Mouse (Mus musculus) kidney, embryonic 15.5 days (tissue): ENCODE measurements around the gene Rbfox2. TPM values are rescaled to one million over a fixed set of nuclear protein-coding genes. Genes with fewer than 3 reads are reported as not detected.

Experiments used
- ATAC-seq: fragments of 200-750 bp; cut with Nextera tagmentation; replicated peaks from 2 replicates; pipeline ENCODE4 v1.8.0; 2017; ENCODE audit warnings: moderate TSS enrichment; ENCODE audit not compliant: low FRiP score
- H3K27ac ChIP-seq: fragments of 300-500 bp; sonication (generic); 2 replicates; pipeline ENCODE4 v1.5.1; 2015; ENCODE audit warnings: mild to moderate bottlenecking, inconsistent platforms
- H3K27me3 ChIP-seq: fragments of 300-500 bp; sonication (generic); 2 replicates; pipeline ENCODE4 v1.6.1; 2015; ENCODE audit warnings: inconsistent platforms
- H3K36me3 ChIP-seq: fragments of 300-500 bp; sonication (generic); 2 replicates; pipeline ENCODE4 v1.6.1; 2015; ENCODE audit warnings: inconsistent platforms
- H3K4me1 ChIP-seq: fragments of 300-500 bp; sonication (generic); 2 replicates; pipeline ENCODE4 v1.6.1; 2015; ENCODE audit warnings: inconsistent platforms
- H3K4me2 ChIP-seq: fragments of 300-500 bp; sonication (generic); 2 replicates; pipeline ENCODE4 v1.6.1; 2015; ENCODE audit warnings: moderate library complexity, mild to moderate bottlenecking, inconsistent platforms
- H3K4me3 ChIP-seq: fragments of 300-500 bp; sonication (generic); replicated peaks from 2 replicates; pipeline ENCODE4 v1.5.1; 2015; ENCODE audit warnings: mild to moderate bottlenecking, inconsistent platforms
- H3K9ac ChIP-seq: fragments of 300-500 bp; sonication (generic); 2 replicates; pipeline ENCODE4 v1.6.1; 2015; ENCODE audit warnings: mild to moderate bottlenecking, inconsistent platforms
- H3K9me3 ChIP-seq: fragments of 300-500 bp; sonication (generic); replicated peaks from 2 replicates; pipeline ENCODE4 v1.6.1; 2016; ENCODE audit warnings: inconsistent platforms
- WGBS: fragments of 180-500 bp; shearing (Covaris S2); methylation state at CpG from one replicate; pipeline ENCODE4 v1.1.7; 2015; ENCODE audit warnings: mixed read lengths; 5-methylcytosine and 5-hydroxymethylcytosine counted together
- polyA plus RNA-seq: library from polyadenylated mRNA; unstranded; fragments of >200 nt; fragmentation: Nextera tagmentation; extraction: Ambion mirVana; gene quantifications from 2 replicates; pipeline ENCODE4 v1.2.1, GENCODE M21; 2015

The Rbfox2 gene
- 41.6 and 47.7 TPM in 2 replicates for polyA plus RNA-seq

DNA sequence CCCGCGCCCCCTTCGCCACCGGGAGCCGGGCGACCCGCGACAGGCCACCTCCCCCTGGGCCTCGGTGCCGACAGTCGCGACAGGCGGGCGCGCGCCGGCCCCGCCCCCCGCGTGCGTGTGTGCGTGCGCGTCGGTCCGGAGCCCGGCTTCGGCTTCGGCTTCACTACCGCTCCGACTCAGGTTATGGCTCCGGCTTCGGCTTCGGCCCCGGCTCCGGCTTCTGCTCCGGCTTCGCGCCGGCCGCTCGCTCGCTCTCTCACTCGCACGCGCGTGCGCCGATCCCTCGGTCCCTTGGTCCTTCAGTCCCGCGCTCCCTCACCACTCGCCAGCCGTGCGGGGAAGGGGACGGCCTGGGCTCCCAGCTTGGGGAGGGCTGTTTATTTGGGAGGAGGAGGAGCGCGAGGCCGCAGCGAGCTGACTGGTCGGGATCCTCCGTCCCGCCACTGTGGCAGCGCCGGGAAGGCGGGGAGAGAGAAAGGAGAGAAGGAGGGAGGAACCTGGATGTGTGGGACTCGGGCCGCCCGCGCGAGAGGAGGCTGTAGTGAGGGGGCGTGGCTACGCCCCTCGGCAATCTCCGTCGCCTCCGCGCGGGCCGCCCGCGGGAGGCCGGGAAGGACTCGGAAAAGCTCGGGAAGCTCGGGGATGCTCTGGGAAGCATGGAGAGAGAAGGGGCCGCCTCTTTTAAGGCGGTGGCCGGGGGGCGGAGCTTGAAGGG is at the start of gene Rbfox2:
TSS of gene Rbfox2 (minus strand) at position 458 of the 715 bp plus-strand sequence.
- under 1% methylated on average over 89 of the region's 90 CpGs for WGBS
- ATAC-seq = peak; percentile 96

DNA sequence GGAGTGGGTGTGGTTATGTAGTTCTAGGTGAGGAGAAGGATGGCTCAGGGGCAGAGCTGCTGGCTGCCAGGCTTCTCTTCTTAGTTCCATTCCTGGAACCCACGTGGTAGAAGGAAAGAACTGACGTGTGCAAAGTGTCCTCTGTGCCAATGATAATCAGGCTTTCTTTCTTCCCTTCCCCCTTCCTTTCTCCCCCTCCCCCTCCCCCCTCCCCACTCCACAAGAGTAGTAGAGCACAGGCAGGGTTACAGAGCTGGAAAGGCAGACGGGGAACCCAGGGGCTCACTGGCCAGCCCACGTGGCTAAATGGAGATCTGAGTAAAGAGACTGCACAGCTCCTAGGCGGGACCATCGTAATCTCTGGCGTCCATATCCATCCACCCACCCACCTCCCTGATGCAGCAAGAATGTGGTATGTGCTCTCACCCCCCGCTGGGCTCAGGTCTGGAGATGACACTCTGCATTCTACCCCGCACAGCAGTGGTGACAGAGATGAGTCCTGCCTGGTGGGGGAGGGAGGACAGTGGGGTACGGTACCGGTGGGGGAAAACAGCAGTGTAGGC is 49.5 kb upstream of the Rbfox2 start:
- ATAC-seq = no peak
- Histone ChIP-seq H3K9me3 (no peaks in the 10 kb centered on the region), H3K27ac (no peak overlapping the region), H3K4me1 (peaks cover 48% of the 10 kb centered on the region), H3K36me3 (no peaks in the 10 kb centered on the region), H3K4me3 (no peak overlapping the region), H3K9ac (no peak overlapping the region), H3K27me3 (peaks cover 2% of the 10 kb centered on the region; the same call in 1 of the 2 replicates), H3K4me2 (peak overlapping the region; percentile 23)
- 16% methylated on average over 11 of the region's 11 CpGs for WGBS

More for the DNA sequence above, at the start of gene Rbfox2:
- peak within 1 kb of the TSS; percentile 97 for H3K4me3 ChIP-seq
- H3K36me3 ChIP-seq = 0 out of 2 replicates have a peak, but pooled peaks cover under 1% of the 10 kb centered on the region
- H3K4me1 ChIP-seq = peaks cover 33% of the 10 kb centered on the region
- H3K27me3 ChIP-seq = no peaks in the 10 kb centered on the region
- peak within 1 kb of the TSS; percentile 70 for H3K4me2 ChIP-seq
- peak within 1 kb of the TSS; percentile 97 for H3K9ac ChIP-seq
- H3K9me3 ChIP-seq = no peaks in the 10 kb centered on the region
- H3K27ac ChIP-seq = peak within 1 kb of the TSS; percentile 98

DNA sequence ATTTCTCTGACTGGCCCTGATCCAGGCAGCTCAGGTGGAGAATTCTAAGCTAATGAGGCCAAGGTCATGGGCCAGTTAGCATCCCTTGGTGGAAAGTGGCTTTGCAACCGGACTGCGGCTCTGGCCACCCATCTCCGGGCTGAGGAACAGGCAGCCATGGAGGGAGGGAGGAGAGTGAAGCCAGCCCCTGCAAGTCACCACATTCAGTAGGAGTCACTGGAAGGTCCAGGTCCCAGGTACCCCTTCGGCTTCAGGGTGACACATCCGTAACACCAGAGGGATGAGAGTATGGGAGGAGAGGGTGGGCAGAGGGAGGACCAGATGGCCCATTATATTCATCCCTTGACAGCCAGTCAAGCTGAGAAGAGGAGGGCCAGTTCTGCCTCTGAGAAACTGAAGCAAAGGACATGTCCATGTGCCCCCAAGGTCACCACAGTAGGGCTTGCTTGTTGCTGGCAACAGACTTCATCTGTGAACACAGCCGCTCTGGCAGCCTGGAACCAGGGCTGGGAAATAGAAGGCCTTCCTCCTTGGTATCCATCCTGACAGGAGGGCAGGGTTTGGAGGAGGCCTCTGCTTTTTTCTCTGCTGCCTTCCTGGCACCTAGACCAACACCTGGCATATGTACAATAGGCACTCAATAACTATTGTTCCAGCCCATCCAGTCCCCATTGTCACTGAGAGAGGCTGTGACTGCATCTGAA is 48.2 kb upstream of the Rbfox2 start:
- H3K4me2 ChIP-seq = no peak overlapping the region
- peaks cover 48% of the 10 kb centered on the region for H3K4me1 ChIP-seq
- no peak overlapping the region for H3K4me3 ChIP-seq
- 0 out of 2 replicates have a peak overlapping the region, but pooled peaks have one; percentile 41 for H3K27ac ChIP-seq
- ATAC-seq = no peak
- no peaks in the 10 kb centered on the region for H3K9me3 ChIP-seq
- H3K27me3 ChIP-seq = peaks cover 2% of the 10 kb centered on the region; the same call in 1 of the 2 replicates
- no peak overlapping the region for H3K9ac ChIP-seq
- H3K36me3 ChIP-seq = no peaks in the 10 kb centered on the region
- 56% methylated on average over 6 of the region's 6 CpGs for WGBS

DNA sequence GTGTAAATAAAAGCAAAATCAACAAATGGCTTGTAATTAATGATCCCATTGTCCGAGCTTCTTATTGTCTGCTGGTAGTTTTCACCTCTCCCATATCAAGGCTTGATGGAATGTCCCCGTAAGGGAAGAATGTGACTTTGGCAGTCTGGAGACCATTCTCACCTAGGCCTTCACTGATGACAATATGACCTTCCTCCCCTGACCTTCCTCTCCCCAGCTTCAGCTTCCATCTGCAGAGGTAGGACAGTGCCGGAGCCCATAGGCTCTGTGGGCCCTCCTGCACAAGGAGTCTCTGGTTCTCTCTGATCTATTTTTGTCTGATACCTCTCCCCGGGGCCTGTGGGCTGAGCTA is 47.7 kb upstream of the Rbfox2 start:
- ATAC-seq = no peak
- 0 out of 2 replicates have a peak overlapping the region, but pooled peaks have one; percentile 41 for H3K27ac ChIP-seq
- H3K4me3 ChIP-seq = no peak overlapping the region
- H3K36me3 ChIP-seq = no peaks in the 10 kb centered on the region
- H3K9me3 ChIP-seq = no peaks in the 10 kb centered on the region
- WGBS = 44% methylated on average over 4 of the region's 4 CpGs
- no peak overlapping the region for H3K9ac ChIP-seq
- peaks cover 46% of the 10 kb centered on the region for H3K4me1 ChIP-seq
- peaks cover 2% of the 10 kb centered on the region; the same call in 1 of the 2 replicates for H3K27me3 ChIP-seq
- H3K4me2 ChIP-seq = no peak overlapping the region

DNA sequence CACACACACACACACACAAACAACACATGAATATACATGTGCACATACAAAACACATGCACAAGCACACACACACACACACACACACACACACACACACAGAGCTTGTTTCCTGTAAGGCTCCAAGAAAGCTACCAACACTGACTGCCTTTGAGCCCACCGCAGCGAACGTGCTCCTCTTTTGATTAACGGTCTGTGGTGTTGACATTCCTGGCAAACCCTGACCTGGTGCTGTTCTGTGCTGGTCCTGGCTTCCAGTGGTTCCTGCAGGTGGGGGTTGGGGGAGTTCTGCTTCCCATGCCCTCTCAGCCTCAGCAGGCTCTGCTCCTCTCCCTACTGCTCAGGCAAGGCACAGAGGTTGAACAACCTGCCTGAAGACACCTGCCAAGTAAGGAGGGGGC is 47.0 kb upstream of the Rbfox2 start:
- 5% methylated on average over 4 of the region's 4 CpGs for WGBS
- Histone ChIP-seq H3K9ac (no peak overlapping the region), H3K4me2 (no peak overlapping the region), H3K36me3 (no peaks in the 10 kb centered on the region), H3K4me3 (no peak overlapping the region), H3K27ac (no peak overlapping the region), H3K4me1 (peaks cover 40% of the 10 kb centered on the region), H3K9me3 (no peaks in the 10 kb centered on the region), H3K27me3 (peaks cover 2% of the 10 kb centered on the region; the same call in 1 of the 2 replicates)
- 0 out of 2 replicates have a peak, but pooled peaks have one; percentile 24 for ATAC-seq

DNA sequence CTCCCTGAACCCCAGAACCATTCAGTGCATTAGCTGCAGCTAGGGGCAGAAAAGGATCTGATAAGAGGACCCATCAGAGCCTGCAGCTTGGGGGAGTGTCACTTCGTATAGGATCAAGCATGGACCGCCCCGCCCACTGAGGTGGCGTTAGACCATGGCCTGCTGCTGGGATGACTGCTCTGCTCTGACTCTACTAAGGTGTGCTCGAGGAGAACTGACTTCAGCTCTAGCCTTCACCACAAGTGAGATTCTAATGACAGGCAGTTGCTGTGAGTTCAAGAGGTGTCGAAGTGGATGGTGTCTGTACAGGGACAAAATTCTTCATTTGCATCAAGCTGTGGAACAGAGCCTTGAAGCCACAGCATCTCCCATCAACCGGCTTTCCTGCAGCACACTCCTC is 46.1 kb upstream of the Rbfox2 start:
- ATAC-seq = no peak
- 53% methylated on average over 7 of the region's 7 CpGs for WGBS
- H3K4me2 ChIP-seq = no peak overlapping the region

DNA sequence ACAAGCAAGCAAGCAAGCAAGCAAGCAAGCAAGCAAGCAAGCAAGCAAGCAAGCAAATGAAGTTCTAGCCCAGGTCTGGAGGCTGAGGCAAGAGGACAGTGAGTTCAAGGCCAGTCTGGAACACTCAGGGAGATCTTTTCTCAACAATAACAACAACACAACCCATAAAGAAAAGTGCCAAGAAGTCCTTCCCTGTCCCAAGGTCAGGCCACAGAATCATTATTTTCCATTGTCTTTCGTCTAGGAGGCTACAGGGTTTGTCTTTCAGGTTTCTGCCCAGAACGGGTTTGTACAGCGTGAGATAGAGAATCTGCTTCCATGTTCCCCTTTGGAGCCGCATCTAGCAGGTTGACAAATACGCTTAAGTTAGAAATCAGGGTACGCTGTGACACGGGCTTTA is 43.3 kb upstream of the Rbfox2 start:
- no peak overlapping the region for H3K9ac ChIP-seq
- H3K27me3 ChIP-seq = 0 out of 2 replicates have a peak, but pooled peaks cover under 1% of the 10 kb centered on the region
- ATAC-seq = no peak
- H3K36me3 ChIP-seq = no peaks in the 10 kb centered on the region
- H3K4me2 ChIP-seq = no peak overlapping the region
- no peaks in the 10 kb centered on the region for H3K9me3 ChIP-seq
- peaks cover 25% of the 10 kb centered on the region for H3K4me1 ChIP-seq
- 85% methylated on average over 7 of the region's 7 CpGs for whole genome bisulfite sequencing
- no peak overlapping the region for H3K27ac ChIP-seq
- H3K4me3 ChIP-seq = no peak overlapping the region

More for the DNA sequence above, 46.1 kb upstream of the Rbfox2 start:
- H3K27ac ChIP-seq = no peak overlapping the region
- H3K36me3 ChIP-seq = no peaks in the 10 kb centered on the region
- H3K4me3 ChIP-seq = no peak overlapping the region
- no peaks in the 10 kb centered on the region for H3K9me3 ChIP-seq
- peaks cover 2% of the 10 kb centered on the region; the same call in 1 of the 2 replicates for H3K27me3 ChIP-seq
- peaks cover 34% of the 10 kb centered on the region for H3K4me1 ChIP-seq
- H3K9ac ChIP-seq = no peak overlapping the region

DNA sequence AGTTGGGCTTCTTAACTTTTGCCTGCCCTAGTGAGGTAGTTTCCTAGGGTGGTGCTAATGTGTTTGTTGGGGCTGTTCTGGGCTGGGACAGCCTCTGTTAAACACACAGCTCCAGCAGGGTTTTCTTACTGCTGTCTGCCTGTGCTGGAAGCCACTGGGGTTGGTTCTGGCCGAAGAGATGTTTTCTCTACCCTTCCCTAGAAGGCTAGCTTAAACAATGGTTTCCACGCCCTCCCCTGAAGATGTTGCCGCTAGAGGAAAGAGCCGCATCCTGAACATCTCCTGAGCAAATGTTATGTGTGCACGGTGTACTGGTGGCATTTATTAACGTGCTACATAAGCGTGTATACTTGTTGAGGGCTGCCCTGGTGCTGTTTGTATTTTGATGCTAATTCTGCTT is 41.3 kb upstream of the Rbfox2 start:
- 72% methylated on average over 7 of the region's 7 CpGs for WGBS
- Histone ChIP-seq H3K36me3 (no peaks in the 10 kb centered on the region), H3K27me3 (no peaks in the 10 kb centered on the region), H3K4me1 (peaks cover 25% of the 10 kb centered on the region), H3K4me2 (no peak overlapping the region), H3K9me3 (no peaks in the 10 kb centered on the region), H3K9ac (no peak overlapping the region), H3K27ac (peak overlapping the region; percentile 43; the same call in 1 of the 2 replicates), H3K4me3 (no peak overlapping the region)
- ATAC-seq = no peak

DNA sequence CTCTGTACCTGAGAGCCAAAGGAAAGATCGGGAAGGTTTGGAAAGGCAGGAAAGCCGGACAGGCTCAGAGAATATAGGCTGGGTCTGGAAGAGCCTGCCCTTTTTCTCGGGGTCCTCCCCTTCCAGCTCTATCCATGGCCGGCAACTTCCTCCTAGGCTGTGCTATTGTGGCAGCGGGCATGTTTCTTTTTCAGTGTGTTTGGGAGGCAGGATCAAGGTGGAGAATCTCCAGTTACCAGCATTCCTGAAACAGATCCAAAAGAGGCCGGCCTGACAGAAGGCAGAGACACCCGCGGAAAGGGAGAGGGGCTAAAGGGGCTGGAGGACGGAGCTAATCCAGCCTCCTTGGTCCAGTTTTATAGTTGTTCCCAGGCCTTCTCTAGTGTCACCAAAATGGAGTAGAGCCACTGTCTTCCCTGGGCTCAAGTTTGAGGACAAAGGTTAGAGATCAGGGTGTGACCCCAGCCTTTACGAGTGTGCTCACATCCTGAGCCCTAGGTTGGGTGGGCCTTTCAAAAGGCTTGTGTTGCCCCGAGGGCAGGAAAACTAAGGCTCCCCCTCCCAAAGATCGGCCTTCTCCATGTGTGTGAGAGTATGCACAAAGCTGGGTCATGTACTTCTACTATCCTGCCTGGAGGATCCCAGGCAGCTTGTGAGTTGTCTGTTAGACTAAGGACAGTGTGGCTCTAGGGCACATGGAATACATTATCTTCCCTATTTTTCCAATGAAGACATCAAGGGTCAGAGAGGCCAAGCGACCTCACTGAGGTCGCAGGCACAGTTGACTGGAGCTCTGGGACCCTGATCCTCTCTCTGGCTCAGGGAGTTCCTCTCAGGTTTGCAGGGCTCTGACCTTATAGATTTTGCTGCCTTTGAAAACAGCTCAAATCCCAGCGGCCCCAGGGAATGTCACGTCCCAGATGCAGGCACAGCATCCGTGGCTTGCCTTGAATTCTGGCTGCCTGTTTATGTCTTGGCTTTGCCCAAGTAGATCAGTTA is 37.6 kb upstream of the Rbfox2 start:
- peak; percentile 37 for ATAC-seq
- no peaks in the 10 kb centered on the region for H3K36me3 ChIP-seq
- H3K4me2 ChIP-seq = peak overlapping the region; percentile 64
- WGBS = 13% methylated on average over 17 of the region's 17 CpGs
- H3K27me3 ChIP-seq = no peaks in the 10 kb centered on the region
- peaks cover 41% of the 10 kb centered on the region for H3K4me1 ChIP-seq
- no peaks in the 10 kb centered on the region for H3K9me3 ChIP-seq
- no peak overlapping the region for H3K9ac ChIP-seq
- H3K4me3 ChIP-seq = peak overlapping the region; percentile 27
- peak overlapping the region; percentile 81 for H3K27ac ChIP-seq

DNA sequence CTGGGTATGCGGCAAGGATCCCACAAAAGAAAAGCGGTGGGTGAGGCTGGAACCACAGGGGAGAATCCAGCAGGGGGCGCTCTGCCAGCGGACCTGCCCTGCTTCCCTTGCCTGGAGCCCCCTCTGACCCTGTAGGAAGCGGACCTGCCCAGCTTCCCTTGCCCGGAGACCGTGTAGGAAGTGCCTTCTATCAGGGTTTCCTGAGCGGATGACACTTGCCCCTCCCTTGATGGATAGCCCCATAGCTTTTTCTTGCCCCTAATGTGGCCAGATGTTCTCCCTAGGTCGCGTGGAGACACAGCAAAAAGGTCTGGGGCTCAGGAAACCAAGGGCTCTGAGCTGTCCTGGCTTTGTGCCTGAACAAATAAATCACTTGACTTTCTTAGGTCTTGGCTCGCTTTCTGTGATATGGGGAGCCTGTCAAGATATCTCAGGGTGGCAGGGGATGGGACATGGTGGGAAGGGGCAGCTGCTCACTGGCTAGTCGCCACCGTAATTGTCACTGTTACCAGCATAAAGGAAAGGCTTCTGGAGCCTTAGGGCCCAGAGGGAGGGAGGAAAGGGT is 36.8 kb upstream of the Rbfox2 start:
- H3K4me1 ChIP-seq = peaks cover 47% of the 10 kb centered on the region
- peak overlapping the region; percentile 18; the same call in 1 of the 2 replicates for H3K9ac ChIP-seq
- peak overlapping the region; percentile 27 for H3K4me3 ChIP-seq
- no peaks in the 10 kb centered on the region for H3K36me3 ChIP-seq
- H3K9me3 ChIP-seq = no peaks in the 10 kb centered on the region
- ATAC-seq = peak; percentile 82
- 2% methylated on average over 13 of the region's 13 CpGs for WGBS
- peak overlapping the region; percentile 81 for H3K27ac ChIP-seq
- H3K4me2 ChIP-seq = peak overlapping the region; percentile 64
- H3K27me3 ChIP-seq = no peaks in the 10 kb centered on the region
